12 mouse cellular contexts compared by ENCODE assay signal in the genomic region with DNA sequence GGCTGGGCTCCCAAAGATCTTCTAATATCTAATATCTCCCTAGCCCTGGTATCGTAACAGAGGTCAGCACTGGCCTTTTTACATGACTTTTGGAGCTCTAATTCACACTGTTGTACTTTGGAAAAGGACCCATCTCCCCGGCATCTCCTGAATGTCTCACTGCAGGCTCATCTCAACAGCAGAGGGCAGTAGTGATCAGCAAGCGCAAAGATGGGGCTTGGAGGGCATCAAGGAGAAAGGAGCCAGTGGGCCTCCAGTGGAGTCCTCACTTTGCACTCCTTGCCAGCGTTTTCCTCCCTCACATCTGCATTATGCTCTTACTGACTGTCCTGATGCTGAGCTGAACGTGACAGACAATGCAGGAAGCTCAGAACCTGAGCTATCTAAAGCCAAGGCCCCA. TPM values are rescaled to one million over a fixed set of nuclear protein-coding genes. Genes with fewer than 3 reads are reported as not detected.
DNase-seq lines count a peak whose midpoint lies in the region; TF ChIP-seq lines count a peak whose summit lies in the region.
"Had no signal": no experiment of that assay in that cellular context is flagged by ENCODE, and none has a peak within 500 bp of the region (broad histone marks: within the 10 kb centered on the region; RNA-seq: fewer than 3 reads in every experiment).

No protein-coding gene starts in this region.

- H3K27ac ChIP-seq in gastrocnemius, adult 2 months: no peak overlapping the region
- H3K27ac ChIP-seq in bone marrow, adult 2 months (ENCODE audit: control insufficient read depth, insufficient read depth, low read depth, low read length, poor library complexity): no peak overlapping the region
- H3K27ac ChIP-seq: heart, embryonic 15.5 days; macrophage; stomach, embryonic 15.5 days had no signal

- 48% methylated on average over 5 of the region's 5 CpGs for WGBS in lung, adult 2 months
- 26% methylated on average over 5 of the region's 5 CpGs for WGBS in bone marrow, adult 2 months

- no peak for DNase-seq in gastrocnemius, adult 2 months
- no peak for DNase-seq in gastrocnemius, adult 8-10 months (ENCODE audit: low spot score in 2 of 2)
- DNase-seq in lung, adult 2 months: no peak
- no peak for DNase-seq in lung, postnatal 25 days (ENCODE audit: low spot score)
- DNase-seq in lung, postnatal 10 days: peak; percentile 55
- no peak for DNase-seq in thymus, postnatal 0 days (ENCODE audit: low spot score)
- DNase-seq in adipocyte (ENCODE audit: low spot score): no peak

- no peaks in the 10 kb centered on the region for H3K4me1 ChIP-seq in lung, adult 2 months (ENCODE audit: control insufficient read depth, insufficient read depth, low read length)
- no peaks in the 10 kb centered on the region for H3K4me1 ChIP-seq in bone marrow, adult 2 months (ENCODE audit: control insufficient read depth, insufficient read depth, low read length)

- TF ChIP-seq POLR2A in lung, adult 2 months (IDR thresholded peaks at IDR 0.05; ENCODE audit: borderline replicate concordance, extremely low read depth, low read depth, low read length): no peak
- no peak for TF ChIP-seq POLR2A in bone marrow, adult 2 months (IDR thresholded peaks at IDR 0.05; ENCODE audit: borderline replicate concordance, control insufficient read depth, low read depth, low read length)

- peak; percentile 65 for TF ChIP-seq CTCF in gastrocnemius, adult 2 months (IDR thresholded peaks at IDR 0.05)
- peak; percentile 66 for TF ChIP-seq CTCF in lung, adult 2 months (IDR thresholded peaks at IDR 0.05; ENCODE audit: insufficient read depth, low read length)
- peak; percentile 26; the same call in 1 of the 2 replicates for TF ChIP-seq CTCF in bone marrow, adult 2 months (IDR thresholded peaks at IDR 0.05; ENCODE audit: control insufficient read depth, insufficient read depth, low read length)

- intact Hi-C loops in gastrocnemius, adult 2 months (cut with DNase I): loop anchor here (1.0 kb wide), 1 partner anchor 96 kb away; no protein-coding TSS in a partner anchor

- H3K4me3 ChIP-seq in gastrocnemius, adult 2 months: no peak overlapping the region
- H3K4me3 ChIP-seq in lung, adult 2 months (replicated peaks; ENCODE audit: extremely low read depth, low read depth, low read length): no peak overlapping the region
- no peak overlapping the region for H3K4me3 ChIP-seq in bone marrow, adult 2 months (replicated peaks; ENCODE audit: control insufficient read depth, low read depth, low read length)
- H3K4me3 ChIP-seq: heart, embryonic 15.5 days; stomach, embryonic 15.5 days had no signal

RNA-seq across cellular contexts. Expression of a gene that starts 19.9 kb away (rescaled TPM):
- 1 to 10 TPM; 1.3 to 2.7 TPM for total RNA-seq in gastrocnemius, adult 2 months (2021)
- 1 to 10 TPM in 2 of 4 experiments, under 1 TPM in 2; 0.68 to 1.6 (median 1.1) TPM for total RNA-seq in gastrocnemius, adult 8-10 months (2022)
- 14.5 and 19.4 TPM in 2 replicates for polyA plus RNA-seq in lung, adult 2 months (2012; rRNA removed)
- polyA plus RNA-seq in bone marrow, adult 2 months (2011; ENCODE audit: insufficient read depth, insufficient read length, low replicate concordance, missing spikeins): 2.9 and 4.9 TPM in 2 replicates
- polyA plus RNA-seq in thymus, postnatal 0 days (2015; fragmentation: Nextera tagmentation; extraction: Ambion mirVana): 11.0 and 11.3 TPM in 2 replicates

RNA-seq across cellular contexts. Expression of a gene that starts 43.3 kb away (rescaled TPM):
- not detected for total RNA-seq in gastrocnemius, adult 2 months (2021)
- not detected for total RNA-seq in gastrocnemius, adult 8-10 months (2022)
- polyA plus RNA-seq in lung, adult 2 months (2012; rRNA removed): 0.40 and 12.4 TPM in 2 replicates
- not detected in 2 replicates for polyA plus RNA-seq in bone marrow, adult 2 months (2011; ENCODE audit: insufficient read depth, insufficient read length, low replicate concordance, missing spikeins)
- polyA plus RNA-seq in thymus, postnatal 0 days (2015; fragmentation: Nextera tagmentation; extraction: Ambion mirVana): 0.17 and 1.7 TPM in 2 replicates
- total RNA-seq: adrenal gland, adult 18-20 months had no signal
- polyA plus RNA-seq: macrophage had no signal
